Mouse (Mus musculus): ENCODE results near the gene Slirp. TPM values are rescaled to one million over a fixed set of nuclear protein-coding genes. Genes with fewer than 3 reads are reported as not detected.

Slirp gene
- 74.0 TPM for polyA plus RNA-seq (2014; fragmentation: Illumina TruSeq; extraction: RNeasy Lipid Tissue Mini Kit (QIAGEN cat#74804); ENCODE audit: low read depth, low replicate concordance)

DNA sequence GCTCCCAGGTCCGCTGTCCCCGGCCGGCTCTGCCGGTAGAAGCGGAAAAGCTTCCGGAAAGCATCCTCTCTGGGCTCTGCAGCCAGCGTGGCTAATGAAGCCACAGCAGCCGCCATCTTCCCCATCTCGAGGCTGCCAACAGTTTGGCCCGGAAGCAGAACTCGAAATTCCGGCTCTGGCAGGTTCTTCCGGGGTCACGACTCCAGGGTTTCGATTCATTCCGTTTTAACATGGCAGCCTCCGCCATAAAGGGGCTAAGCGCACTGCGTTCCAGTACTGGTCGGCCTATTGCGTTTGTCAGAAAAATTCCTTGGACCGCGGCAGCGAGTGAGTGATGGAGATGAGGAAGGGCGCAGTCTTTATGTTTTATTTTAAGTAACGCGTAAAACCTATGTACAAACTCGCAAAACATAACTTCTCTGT lies at the start of gene Slirp, which contains the start of gene Alkbh1:
Slirp (plus strand) TSS at position 197 of the 423 bp plus-strand sequence.
Alkbh1 (minus strand) TSS at position 318 of the 423 bp plus-strand sequence.

DNA sequence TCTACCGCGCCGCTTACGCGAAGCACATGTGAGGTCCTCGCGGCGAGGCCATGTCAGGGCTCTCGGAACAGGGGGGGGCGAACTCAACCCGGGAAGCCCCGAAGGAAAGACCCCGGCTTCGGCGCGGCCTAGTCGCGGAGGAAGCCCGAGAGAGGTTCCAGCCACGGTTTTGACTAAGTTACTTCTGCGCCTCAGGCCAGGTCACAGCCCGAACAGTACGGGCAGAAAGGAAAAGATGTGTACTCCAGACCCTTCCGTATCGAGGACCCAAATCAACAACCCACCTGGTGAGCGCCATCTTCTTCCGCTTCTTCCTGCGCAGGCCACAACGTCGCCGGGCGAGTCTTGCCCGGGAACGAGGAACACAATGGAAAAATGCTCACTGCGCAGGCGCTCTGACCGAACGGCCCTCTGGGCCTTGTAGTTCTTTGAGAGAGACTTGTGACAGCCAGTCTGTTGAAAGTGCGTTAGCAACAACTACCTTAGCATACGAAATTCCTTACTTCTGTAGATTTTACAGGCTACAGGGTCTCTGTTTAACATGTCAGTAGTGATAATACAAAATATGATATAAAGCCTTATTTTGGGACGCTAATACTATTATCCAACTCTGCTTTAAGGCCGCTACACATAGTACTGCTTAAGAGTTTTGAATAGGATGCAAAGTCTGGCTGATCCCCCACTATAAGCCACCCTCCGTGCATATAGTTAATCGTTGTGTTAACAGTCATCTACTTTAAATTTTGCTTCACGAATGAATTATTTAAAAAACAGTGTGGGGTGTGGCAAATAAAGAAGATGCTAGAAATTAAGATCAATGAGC lies 28.5 kb downstream of the Slirp start, which contains the start of gene Snw1:
Snw1 (minus strand) TSS at position 311 of the 823 bp plus-strand sequence.

DNA sequence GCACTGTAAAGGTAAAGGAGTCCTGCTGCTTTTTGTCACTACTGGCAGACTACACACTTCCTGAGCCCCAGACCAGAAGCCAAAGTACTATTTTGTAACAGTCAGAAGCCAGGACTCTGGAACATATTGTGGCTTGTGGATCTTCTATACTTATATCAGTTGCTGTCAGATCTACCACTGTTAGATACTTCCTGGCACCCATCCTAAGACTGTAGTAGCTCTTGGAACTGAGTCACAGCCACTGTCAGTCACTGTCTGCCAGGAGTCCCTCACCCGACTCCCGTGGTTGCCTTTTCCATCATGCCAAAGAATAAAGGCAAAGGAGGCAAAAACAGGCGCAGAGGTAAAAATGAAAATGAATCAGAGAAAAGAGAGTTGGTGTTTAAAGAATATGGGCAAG lies 50.7 kb downstream of the Slirp start, which contains the start of gene Gm5788:
Gm5788 (plus strand) TSS at position 301 of the 400 bp plus-strand sequence.

Other genes with a start within 250 kb of the Slirp start
- gene Samd15, start 244.2 kb upstream of the Slirp start, polyA plus RNA-seq (2014; fragmentation: Illumina TruSeq; extraction: RNeasy Lipid Tissue Mini Kit (QIAGEN cat#74804); ENCODE audit: low read depth, low replicate concordance): not detected
- gene Tmed8, start 243.4 kb upstream of the Slirp start, polyA plus RNA-seq (2014; fragmentation: Illumina TruSeq; extraction: RNeasy Lipid Tissue Mini Kit (QIAGEN cat#74804); ENCODE audit: low read depth, low replicate concordance): 1.8 TPM
- not detected for gene Noxred1, start 205.2 kb upstream of the Slirp start, polyA plus RNA-seq (2014; fragmentation: Illumina TruSeq; extraction: RNeasy Lipid Tissue Mini Kit (QIAGEN cat#74804); ENCODE audit: low read depth, low replicate concordance)
- gene Vipas39, start 177.6 kb upstream of the Slirp start, polyA plus RNA-seq (2014; fragmentation: Illumina TruSeq; extraction: RNeasy Lipid Tissue Mini Kit (QIAGEN cat#74804); ENCODE audit: low read depth, low replicate concordance): 7.5 TPM
- 113 TPM for gene Ahsa1, start 177.4 kb upstream of the Slirp start, polyA plus RNA-seq (2014; fragmentation: Illumina TruSeq; extraction: RNeasy Lipid Tissue Mini Kit (QIAGEN cat#74804); ENCODE audit: low read depth, low replicate concordance)
- not detected for gene Ism2, start 144.2 kb upstream of the Slirp start, polyA plus RNA-seq (2014; fragmentation: Illumina TruSeq; extraction: RNeasy Lipid Tissue Mini Kit (QIAGEN cat#74804); ENCODE audit: low read depth, low replicate concordance)
- 31.9 TPM for gene Sptlc2, start 55.5 kb upstream of the Slirp start, polyA plus RNA-seq (2014; fragmentation: Illumina TruSeq; extraction: RNeasy Lipid Tissue Mini Kit (QIAGEN cat#74804); ENCODE audit: low read depth, low replicate concordance)
- 6.9 TPM for gene Alkbh1, start 121 bp downstream of the Slirp start, polyA plus RNA-seq (2014; fragmentation: Illumina TruSeq; extraction: RNeasy Lipid Tissue Mini Kit (QIAGEN cat#74804); ENCODE audit: low read depth, low replicate concordance)
- 35.2 TPM for gene Snw1, start 28.4 kb downstream of the Slirp start, polyA plus RNA-seq (2014; fragmentation: Illumina TruSeq; extraction: RNeasy Lipid Tissue Mini Kit (QIAGEN cat#74804); ENCODE audit: low read depth, low replicate concordance)
- not detected for gene Gm5788, start 50.8 kb downstream of the Slirp start, polyA plus RNA-seq (2014; fragmentation: Illumina TruSeq; extraction: RNeasy Lipid Tissue Mini Kit (QIAGEN cat#74804); ENCODE audit: low read depth, low replicate concordance)
- gene Gm8300, start 70.4 kb downstream of the Slirp start, polyA plus RNA-seq (2014; fragmentation: Illumina TruSeq; extraction: RNeasy Lipid Tissue Mini Kit (QIAGEN cat#74804); ENCODE audit: low read depth, low replicate concordance): not detected
- gene Oog1, start 158.8 kb downstream of the Slirp start, polyA plus RNA-seq (2014; fragmentation: Illumina TruSeq; extraction: RNeasy Lipid Tissue Mini Kit (QIAGEN cat#74804); ENCODE audit: low read depth, low replicate concordance): not detected
- not detected for gene Gm4027, start 175.0 kb downstream of the Slirp start, polyA plus RNA-seq (2014; fragmentation: Illumina TruSeq; extraction: RNeasy Lipid Tissue Mini Kit (QIAGEN cat#74804); ENCODE audit: low read depth, low replicate concordance)
- not detected for gene Gm16381, start 200.7 kb downstream of the Slirp start, polyA plus RNA-seq (2014; fragmentation: Illumina TruSeq; extraction: RNeasy Lipid Tissue Mini Kit (QIAGEN cat#74804); ENCODE audit: low read depth, low replicate concordance)

Data from liver, adult 10 weeks (tissue).